Mouse (Mus musculus): ENCODE measurements around the gene Upf1.
A peak's percentile ranks its signal among the peaks of the same experiment; 100 is the strongest.

DNA sequence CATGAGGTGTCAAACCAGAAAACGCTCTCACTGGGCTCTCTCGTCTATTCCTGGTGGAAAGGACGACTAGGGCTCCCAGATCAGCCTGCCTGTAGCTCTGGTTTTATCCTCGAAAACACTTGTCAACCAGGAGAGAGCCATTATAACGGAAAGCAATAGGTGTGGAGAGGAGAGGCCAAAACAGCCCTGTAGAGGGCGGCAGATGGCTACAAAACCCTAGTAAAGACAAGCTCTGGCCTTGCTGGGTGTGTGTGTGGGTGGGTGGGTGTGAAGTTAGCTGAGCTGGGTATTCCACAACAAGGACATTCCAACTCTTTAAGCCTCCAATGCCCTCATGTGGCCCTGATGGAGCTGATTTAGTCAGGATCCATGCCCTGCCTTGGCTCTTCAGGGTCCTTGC, 9.4 kb downstream of the Upf1 start:
- TF ChIP-seq POLR2A (IDR thresholded peaks at IDR 0.05; ENCODE audit: extremely low read depth, insufficient read depth, low read length) (no peak), CTCF (IDR thresholded peaks at IDR 0.05; ENCODE audit: extremely low read depth, insufficient read depth, low read length) (peak; percentile 64)

Data from cortical plate, adult 2 months (tissue).